Mouse (Mus musculus) ES-Bruce4 (cell line): Measurements from ENCODE around the gene Calm1.

Source experiments
- CTCF ChIP-seq: IDR thresholded peaks from one replicate; pipeline ENCODE4 v1.8.1; 2011; ENCODE audit warnings: low read depth, low read length
- POLR2A ChIP-seq: IDR thresholded peaks from one replicate; pipeline ENCODE4 v1.8.1; 2011; ENCODE audit warnings: low read length; ENCODE audit not compliant: insufficient read depth

- TF ChIP-seq POLR2A (no peak), CTCF (no peak)
Measured at GRCm38 (mm10) chr12:100186376-100186775, 12.9 kb upstream of the Calm1 start.
